Mouse (Mus musculus): ENCODE results near the gene Nol9. TPM values are rescaled to one million over a fixed set of nuclear protein-coding genes. Genes with fewer than 3 reads are reported as not detected.

Nol9 gene
- 25.6 TPM for polyA plus RNA-seq (2014; fragmentation: Illumina TruSeq; extraction: RNeasy Lipid Tissue Mini Kit (QIAGEN cat#74804))

GRCm38 (mm10) chr4:152038985-152039830, at the start of gene Nol9:
Nol9 (plus strand) TSS chr4:152039321.

DNA sequence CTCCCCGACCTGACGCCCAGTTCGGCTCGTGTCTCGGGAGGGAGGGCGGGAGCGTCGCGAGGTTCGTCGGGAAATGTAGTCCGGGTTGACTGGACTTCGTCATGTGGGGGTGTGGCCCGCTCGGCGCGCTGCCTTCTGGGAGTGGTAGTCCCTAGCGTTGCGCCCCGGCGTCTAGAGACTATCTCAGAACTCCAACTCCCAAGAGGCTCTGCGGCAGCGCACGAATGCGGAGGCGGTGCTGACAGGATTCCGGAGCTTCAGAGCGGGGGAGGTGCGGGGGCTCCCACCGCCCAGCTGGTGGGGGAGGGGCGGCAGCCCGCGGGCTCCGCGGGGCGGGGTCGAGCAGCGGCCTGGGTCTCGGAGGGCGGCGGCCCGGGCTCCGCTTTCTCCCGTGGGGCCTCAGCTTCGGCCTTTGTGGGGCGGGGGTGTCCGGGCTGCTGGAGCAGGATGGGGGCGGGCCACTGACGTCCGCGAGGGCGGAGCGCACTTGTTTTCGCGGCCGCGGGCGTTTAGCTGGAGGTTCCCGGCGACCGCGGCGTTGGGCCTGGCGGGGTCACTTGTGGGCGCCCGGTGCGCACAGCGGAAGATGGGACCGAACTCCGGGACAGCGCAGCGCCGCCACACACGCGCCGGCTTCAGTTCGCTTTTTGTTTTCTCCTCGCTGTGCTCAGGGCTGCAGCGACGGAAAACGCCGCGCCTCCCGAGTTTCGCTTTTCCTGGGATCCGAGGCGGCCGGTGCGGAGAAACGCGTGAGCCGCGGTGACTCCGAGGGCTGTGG, 42.8 kb upstream of the Nol9 start, which contains the start of gene Phf13:
Gene Phf13, minus strand, starts transcription at position 86 of the 778 bp plus-strand sequence.

GRCm38 (mm10) chr4:152008622-152009075, 30.5 kb upstream of the Nol9 start, which contains the start of gene Klhl21:
Klhl21 (plus strand) TSS chr4:152008803.

DNA sequence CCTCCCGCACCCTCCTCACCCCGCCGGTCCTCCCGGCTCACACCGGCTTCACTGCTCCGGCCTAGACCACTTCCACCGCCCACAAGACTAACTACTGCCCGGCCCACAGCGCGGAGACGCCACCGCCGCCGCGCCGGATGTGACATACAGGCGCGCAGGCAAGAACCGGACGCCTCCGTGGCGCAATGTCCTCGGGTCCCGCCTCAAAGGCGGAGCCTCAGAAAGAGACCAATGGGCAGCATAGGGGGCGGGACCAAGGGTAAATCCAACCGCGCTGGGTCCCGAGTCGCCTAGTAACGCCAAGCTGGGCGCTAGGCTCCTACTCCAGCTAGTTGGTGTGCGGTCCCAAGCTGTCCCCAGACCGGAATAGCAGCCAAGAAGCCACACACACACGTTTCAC, 11.6 kb upstream of the Nol9 start, which contains the start of gene Zbtb48:
Gene Zbtb48, minus strand, starts transcription at position 148 of the 400 bp plus-strand sequence.

DNA sequence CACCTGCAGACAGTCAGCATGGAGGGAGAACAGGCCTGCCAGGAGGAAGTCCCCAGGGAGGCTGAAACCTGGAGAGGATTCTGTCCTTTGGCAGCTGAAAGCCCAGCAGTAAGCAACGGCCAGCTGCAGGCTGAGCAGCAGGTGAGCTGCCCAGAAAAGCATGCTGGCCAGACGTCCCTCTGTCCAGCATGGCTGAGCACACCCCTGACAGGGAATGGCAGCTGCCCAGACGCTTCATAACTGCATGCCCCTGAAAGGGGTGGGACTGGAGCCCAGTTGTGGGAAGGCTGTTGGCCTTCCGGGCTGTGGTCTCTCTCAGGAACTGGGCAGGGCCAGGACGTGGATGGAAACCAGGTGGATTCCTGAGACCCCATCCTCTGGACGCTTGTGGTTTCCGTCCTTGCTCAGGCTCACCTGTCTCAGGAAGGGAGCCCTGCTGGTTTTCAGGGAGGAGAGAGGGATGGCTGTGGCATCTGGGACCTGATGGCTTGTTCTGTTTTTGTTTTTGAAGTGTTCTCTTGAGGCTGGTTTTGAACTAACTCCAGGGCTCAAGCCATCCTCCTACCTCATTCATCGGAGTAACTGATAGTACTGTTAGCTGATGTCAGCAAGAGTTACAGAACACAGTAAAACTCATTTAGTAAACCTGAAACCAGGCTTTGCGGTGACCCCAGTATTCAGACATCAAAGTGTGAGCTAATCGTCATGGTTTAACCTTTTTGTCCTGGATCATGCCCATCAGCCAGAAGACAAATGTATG, 716 bp upstream of the Nol9 start, which contains the start of gene Tas1r1:
Gene Tas1r1, minus strand, starts transcription at position 344 of the 760 bp plus-strand sequence.

GRCm38 (mm10) chr4:152072121-152072601, 33.0 kb downstream of the Nol9 start, which contains the start of gene Plekhg5:
Plekhg5 (plus strand) TSS chr4:152072498.

Other genes with a start within 250 kb of the Nol9 start
- 170 TPM for gene Camta1, start 177.4 kb upstream of the Nol9 start, polyA plus RNA-seq (2014; fragmentation: Illumina TruSeq; extraction: RNeasy Lipid Tissue Mini Kit (QIAGEN cat#74804))
- 37.3 TPM for gene Dnajc11, start 105.6 kb upstream of the Nol9 start, polyA plus RNA-seq (2014; fragmentation: Illumina TruSeq; extraction: RNeasy Lipid Tissue Mini Kit (QIAGEN cat#74804))
- not detected for gene Thap3, start 50.3 kb upstream of the Nol9 start, polyA plus RNA-seq (2014; fragmentation: Illumina TruSeq; extraction: RNeasy Lipid Tissue Mini Kit (QIAGEN cat#74804))
- 45.5 TPM for gene Phf13, start 43.1 kb upstream of the Nol9 start, polyA plus RNA-seq (2014; fragmentation: Illumina TruSeq; extraction: RNeasy Lipid Tissue Mini Kit (QIAGEN cat#74804))
- 3.6 TPM for gene Klhl21, start 30.5 kb upstream of the Nol9 start, polyA plus RNA-seq (2014; fragmentation: Illumina TruSeq; extraction: RNeasy Lipid Tissue Mini Kit (QIAGEN cat#74804))
- gene Zbtb48, start 11.7 kb upstream of the Nol9 start, polyA plus RNA-seq (2014; fragmentation: Illumina TruSeq; extraction: RNeasy Lipid Tissue Mini Kit (QIAGEN cat#74804)), result 2.2 TPM
- gene Tas1r1, start 753 bp upstream of the Nol9 start, polyA plus RNA-seq (2014; fragmentation: Illumina TruSeq; extraction: RNeasy Lipid Tissue Mini Kit (QIAGEN cat#74804)), result not detected
- gene Plekhg5, start 33.2 kb downstream of the Nol9 start, polyA plus RNA-seq (2014; fragmentation: Illumina TruSeq; extraction: RNeasy Lipid Tissue Mini Kit (QIAGEN cat#74804)), result 0.11 TPM
- gene Tnfrsf25, start 76.6 kb downstream of the Nol9 start, polyA plus RNA-seq (2014; fragmentation: Illumina TruSeq; extraction: RNeasy Lipid Tissue Mini Kit (QIAGEN cat#74804)), result not detected
- 0.43 TPM for gene Espn, start 113.0 kb downstream of the Nol9 start, polyA plus RNA-seq (2014; fragmentation: Illumina TruSeq; extraction: RNeasy Lipid Tissue Mini Kit (QIAGEN cat#74804))
- gene Hes2, start 119.5 kb downstream of the Nol9 start, polyA plus RNA-seq (2014; fragmentation: Illumina TruSeq; extraction: RNeasy Lipid Tissue Mini Kit (QIAGEN cat#74804)), result not detected
- 0.46 TPM for gene Acot7, start 138.8 kb downstream of the Nol9 start, polyA plus RNA-seq (2014; fragmentation: Illumina TruSeq; extraction: RNeasy Lipid Tissue Mini Kit (QIAGEN cat#74804))
- gene Gpr153, start 234.9 kb downstream of the Nol9 start, polyA plus RNA-seq (2014; fragmentation: Illumina TruSeq; extraction: RNeasy Lipid Tissue Mini Kit (QIAGEN cat#74804)), result 5.2 TPM